Mouse (Mus musculus): ENCODE results near the gene Clec2g. TPM values are rescaled to one million over a fixed set of nuclear protein-coding genes. Genes with fewer than 3 reads are reported as not detected.
A peak's percentile ranks its signal among the peaks of the same experiment; 100 is the strongest.
"Not testable (repeated sequence)": the region's sequence is repeated elsewhere in the genome, so short reads cannot be mapped to it uniquely, and the experiment has no call there.

Clec2g gene
- total RNA-seq, 2 experiments from 2014 or later, result 3.5 to 4.6 TPM

GRCm38 (mm10) chr6:129010505-129010873, 76.3 kb downstream of the Clec2g start:
- Histone ChIP-seq H3K27ac (no peak overlapping the region), H3K4me3 (no peak overlapping the region)
- no peak for DNase-seq
- intact Hi-C loops (cut with DNase I), result no loop called here
- no peak for TF ChIP-seq CTCF (IDR thresholded peaks at IDR 0.05)

GRCm38 (mm10) chr6:129012012-129012411, 77.8 kb downstream of the Clec2g start:
- H3K27ac ChIP-seq; intact Hi-C loops (cut with DNase I); DNase-seq; H3K4me3 ChIP-seq: not testable (repeated sequence)

DNA sequence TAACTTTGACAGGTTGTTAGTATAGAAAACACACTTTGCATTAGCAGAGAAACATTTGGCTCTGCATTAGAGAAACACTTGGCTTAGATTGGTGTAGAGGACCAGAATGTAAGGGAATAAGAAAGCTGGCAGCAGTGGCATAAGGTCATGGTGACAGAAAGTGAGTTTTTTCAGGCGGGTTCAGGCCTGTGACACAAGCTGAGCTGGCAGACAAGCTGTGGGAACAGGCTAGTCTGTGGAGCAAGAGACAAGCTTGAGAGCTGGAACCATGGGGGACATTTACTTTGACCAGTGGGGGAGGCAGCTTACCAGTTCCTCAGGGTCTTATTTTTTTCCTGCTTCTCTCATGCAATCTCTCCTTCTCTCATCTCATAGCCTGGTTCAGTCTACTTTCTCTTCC, 78.8 kb downstream of the Clec2g start:
- Histone ChIP-seq H3K27ac (no peak overlapping the region), H3K4me3 (no peak overlapping the region)
- no peak for TF ChIP-seq CTCF (IDR thresholded peaks at IDR 0.05)
- intact Hi-C loops (cut with DNase I), result no loop called here
- no peak for DNase-seq

DNA sequence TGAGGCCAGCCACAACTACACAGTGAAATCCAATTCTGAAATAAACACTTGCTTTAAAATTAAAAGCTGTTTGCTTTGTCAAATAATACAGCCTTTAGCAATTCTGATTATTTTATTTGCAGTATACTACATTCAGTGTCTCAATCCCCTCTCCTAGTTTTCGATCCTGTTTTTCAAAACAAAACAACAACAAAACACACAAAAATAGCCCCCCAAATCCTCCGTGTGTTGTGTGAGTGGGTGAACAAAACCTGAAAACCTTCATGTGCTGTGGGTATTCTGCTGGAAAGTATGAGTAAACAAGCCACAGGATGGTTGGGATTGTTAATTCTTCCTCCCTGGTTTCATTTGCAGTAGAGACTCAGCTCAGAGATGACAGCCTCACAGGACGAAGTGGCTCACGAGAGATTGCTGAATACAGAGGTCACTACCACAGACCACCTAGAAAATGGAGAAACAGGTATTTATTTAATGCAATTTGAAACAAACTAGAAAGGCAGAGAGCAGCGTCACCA, 79.6 kb downstream of the Clec2g start:
- no peak for DNase-seq
- Histone ChIP-seq H3K27ac (no peak overlapping the region), H3K4me3 (no peak overlapping the region)
- TF ChIP-seq CTCF (IDR thresholded peaks at IDR 0.05), result no peak
- intact Hi-C loops (cut with DNase I), result no loop called here

GRCm38 (mm10) chr6:129014399-129014798, 80.2 kb downstream of the Clec2g start:
- no peak for DNase-seq
- TF ChIP-seq CTCF (IDR thresholded peaks at IDR 0.05), result no peak
- intact Hi-C loops (cut with DNase I), result no loop called here
- no peak overlapping the region for H3K4me3 ChIP-seq
- H3K27ac ChIP-seq, result no peak overlapping the region

DNA sequence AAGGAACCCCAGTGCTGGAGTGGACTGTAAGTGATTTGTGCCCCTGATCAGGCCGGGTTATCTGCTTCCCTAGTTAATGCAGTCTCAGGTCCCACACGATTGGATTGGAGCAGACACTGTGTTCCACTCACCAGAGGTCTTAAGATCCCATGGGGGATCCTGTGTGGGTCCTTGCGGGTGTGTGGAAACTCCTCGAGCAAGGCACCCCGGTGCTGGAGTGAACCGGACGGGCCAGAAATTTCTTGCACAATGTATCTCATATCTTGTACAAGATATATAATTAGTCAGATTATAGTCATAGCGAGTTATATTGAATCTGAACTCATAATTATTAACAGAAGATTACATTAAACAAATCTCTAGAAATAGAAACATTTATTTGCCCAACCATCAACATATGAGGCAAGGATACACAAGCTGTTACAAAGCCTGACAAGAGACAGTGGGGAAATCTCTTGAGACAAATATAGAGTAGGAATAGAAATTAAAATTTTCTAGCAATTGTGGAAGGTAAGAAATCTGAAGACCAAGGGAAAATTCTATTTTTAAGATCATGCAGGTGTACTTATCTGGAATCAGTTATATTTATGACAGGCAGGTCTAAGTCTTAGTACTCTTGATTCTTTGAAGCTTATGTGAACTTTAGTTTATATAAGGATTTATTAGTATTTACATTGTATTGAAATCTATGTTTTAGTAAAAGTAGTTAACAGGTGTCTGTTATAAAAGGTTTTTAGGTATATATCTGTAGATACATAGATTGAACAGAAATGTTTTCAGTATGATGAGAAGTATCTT, 93.5 kb downstream of the Clec2g start:
- Histone ChIP-seq H3K27ac (no peak overlapping the region), H3K4me3 (no peak overlapping the region)
- no peak for DNase-seq
- intact Hi-C loops (cut with DNase I), result no loop called here
- no peak for TF ChIP-seq CTCF (IDR thresholded peaks at IDR 0.05)

GRCm38 (mm10) chr6:129030175-129030824, 96.1 kb downstream of the Clec2g start:
- no peak for DNase-seq
- intact Hi-C loops (cut with DNase I), result loop anchor here (5.0 kb wide), 1 partner anchor 37 kb away; no protein-coding TSS in a partner anchor
- TF ChIP-seq CTCF (IDR thresholded peaks at IDR 0.05), result no peak
- Histone ChIP-seq H3K27ac (peak overlapping the region; percentile 41; the same call in 1 of the 2 replicates), H3K4me3 (no peak overlapping the region)

- H3K27ac ChIP-seq, result peak overlapping the region; percentile 41; the same call in 1 of the 2 replicates
- intact Hi-C loops (cut with DNase I), result loop anchor here (5.0 kb wide), 1 partner anchor 36 kb away; no protein-coding TSS in a partner anchor
These were observed 96.8 kb downstream of the Clec2g start for GRCm38 (mm10) chr6:129030964-129031363.

GRCm38 (mm10) chr6:129033397-129033796, 99.2 kb downstream of the Clec2g start:
- DNase-seq, result no peak
- Histone ChIP-seq H3K4me3 (no peak overlapping the region), H3K27ac (no peak overlapping the region)
- TF ChIP-seq CTCF (IDR thresholded peaks at IDR 0.05), result peak; percentile 53
- intact Hi-C loops (cut with DNase I), result loop anchor here (5.0 kb wide), 1 partner anchor 34 kb away; no protein-coding TSS in a partner anchor

More at GRCm38 (mm10) chr6:129030964-129031363, 96.8 kb downstream of the Clec2g start:
- H3K4me3 ChIP-seq, result no peak overlapping the region
- no peak for DNase-seq
- TF ChIP-seq CTCF (IDR thresholded peaks at IDR 0.05), result no peak

Small RNAs within 50 kb of the gene (microRNA-seq; reads per million reads assigned to microRNA genes)
- gene Gm27336, result not detected
- gene Mir7649, result not detected

Other genes with a start within 250 kb of the Clec2g start
- gene Klrb1, start 211.3 kb upstream of the Clec2g start, total RNA-seq (2021), result not detected
- gene Klrb1c, start 145.2 kb upstream of the Clec2g start, total RNA-seq (2021), result not detected
- not detected for gene Gm44511, start 108.1 kb upstream of the Clec2g start, total RNA-seq (2021)
- not detected for gene Klrb1b, start 108.0 kb upstream of the Clec2g start, total RNA-seq (2021)
- gene Clec2i, start 46.8 kb upstream of the Clec2g start, total RNA-seq (2021), result not detected
- not detected for gene BC035044, start 43.3 kb upstream of the Clec2g start, total RNA-seq (2021)
- not detected for gene Klrb1f, start 111.5 kb downstream of the Clec2g start, total RNA-seq (2021)
- under 1 TPM; 0.11 to 0.23 TPM for gene Clec2e, start 166.5 kb downstream of the Clec2g start, total RNA-seq (2021)
- 100 to 1,000 TPM in 1 of 2 experiments, 10 to 100 TPM in 1; 73.7 to 109 TPM for gene Clec2d, start 246.2 kb downstream of the Clec2g start, total RNA-seq (2021)